Mouse (Mus musculus): ENCODE results near the gene Nos2. TPM values are rescaled to one million over a fixed set of nuclear protein-coding genes. Genes with fewer than 3 reads are reported as not detected.

Nos2 gene
- polyA plus RNA-seq, 1 experiment from 2014 or later, result 1.4 TPM

DNA sequence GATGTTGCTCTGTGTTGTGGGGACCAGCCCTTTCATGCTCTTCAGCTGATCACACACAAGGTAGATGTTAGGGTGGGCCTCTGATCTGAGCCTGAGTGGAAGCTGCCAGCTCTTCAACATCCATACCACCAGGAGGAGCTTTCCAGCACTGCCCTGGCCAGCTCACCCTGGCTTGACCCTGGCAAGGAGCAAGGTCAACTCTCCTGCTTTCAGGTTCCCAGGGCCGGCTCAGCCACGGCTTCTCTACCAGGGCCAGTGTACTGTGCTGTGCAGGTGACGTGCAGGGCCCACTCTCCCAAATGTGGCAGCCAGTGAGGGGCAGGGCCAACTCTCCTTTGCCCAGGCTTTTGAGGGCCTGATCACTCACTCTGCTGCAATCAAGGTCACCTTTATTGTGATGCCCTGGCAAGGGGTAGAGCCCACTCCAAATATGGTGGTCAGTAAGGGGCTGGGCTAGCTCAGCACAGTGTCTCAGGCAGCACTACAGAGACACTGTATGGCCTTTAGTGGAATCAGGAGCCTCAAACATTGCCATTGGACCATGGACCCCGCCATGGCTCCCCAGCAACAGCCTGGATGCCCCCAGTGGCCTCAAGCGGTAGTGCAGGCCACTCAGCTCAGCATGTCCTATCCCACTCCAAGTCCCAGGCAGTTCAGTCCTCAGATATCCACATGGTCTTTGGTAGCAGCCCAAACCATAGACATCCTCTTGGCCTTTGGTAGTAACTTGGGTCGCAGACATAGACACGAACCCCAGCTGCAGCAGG, 24.0 kb upstream of the Nos2 start:
- Histone ChIP-seq H3K9ac (ENCODE audit: low read length) (no peak overlapping the region), H3K36me3 (ENCODE audit: control insufficient read depth, insufficient read depth, low read length) (no peaks in the 10 kb centered on the region), H3K27me3 (ENCODE audit: control insufficient read depth, insufficient read depth, low read length) (no peaks in the 10 kb centered on the region), H3K9me3 (ENCODE audit: control insufficient read depth, low read length) (no peaks in the 10 kb centered on the region), H3K4me1 (ENCODE audit: control insufficient read depth in 2 of 2, insufficient read depth in 2 of 2, low read length in 2 of 2) (no peaks in the 10 kb centered on the region), H3K27ac (replicated peaks in 1 of 2; ENCODE audit: control insufficient read depth in 1 of 2, insufficient read depth in 1 of 2, low read depth in 2 of 2, low read length in 2 of 2) (no peak overlapping the region), H3K4me3 (ENCODE audit: control insufficient read depth in 1 of 2, insufficient read depth in 1 of 2, low read depth in 1 of 2, low read length in 2 of 2) (no peak overlapping the region), H3K4me2 (ENCODE audit: low read length) (no peak overlapping the region)
- WGBS, result 68% methylated on average over 7 of the region's 7 CpGs
- no peak for ATAC-seq (ENCODE audit: insufficient number of reproducible peaks, insufficient read depth, low FRiP score, low read depth)

DNA sequence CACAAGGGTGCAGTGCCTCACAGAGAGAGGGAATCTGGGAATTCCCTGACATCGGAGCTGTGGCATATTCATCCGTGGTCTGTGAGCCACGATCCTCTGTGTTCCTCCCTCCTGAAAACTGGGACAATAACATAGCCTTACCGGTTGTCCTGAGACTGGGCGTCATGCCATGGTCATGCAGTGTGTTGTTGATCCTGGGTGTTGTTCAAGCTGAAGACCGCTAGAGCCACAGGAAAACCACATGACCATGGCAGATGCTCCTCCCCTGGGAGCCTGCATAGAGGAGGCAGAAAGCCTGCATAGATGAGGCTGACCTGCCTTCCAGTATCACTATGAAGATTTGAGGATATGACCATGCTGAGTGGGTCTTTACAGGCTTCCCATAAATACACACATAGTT, 5.1 kb upstream of the Nos2 start:
- no peaks in the 10 kb centered on the region for H3K27me3 ChIP-seq (ENCODE audit: control insufficient read depth, insufficient read depth, low read length)
- no peak overlapping the region for H3K9ac ChIP-seq (ENCODE audit: low read length)
- no peak overlapping the region for H3K4me2 ChIP-seq (ENCODE audit: low read length)
- H3K4me1 ChIP-seq (ENCODE audit: control insufficient read depth in 2 of 2, insufficient read depth in 2 of 2, low read length in 2 of 2), result no peaks in the 10 kb centered on the region
- WGBS, result 71% methylated on average over 6 of the region's 6 CpGs
- no peak overlapping the region for H3K27ac ChIP-seq (replicated peaks in 1 of 2; ENCODE audit: control insufficient read depth in 1 of 2, insufficient read depth in 1 of 2, low read depth in 2 of 2, low read length in 2 of 2)
- H3K36me3 ChIP-seq (ENCODE audit: control insufficient read depth, insufficient read depth, low read length), result no peaks in the 10 kb centered on the region
- no peaks in the 10 kb centered on the region for H3K9me3 ChIP-seq (ENCODE audit: control insufficient read depth, low read length)
- ATAC-seq (ENCODE audit: insufficient number of reproducible peaks, insufficient read depth, low FRiP score, low read depth), result no peak
- H3K4me3 ChIP-seq (ENCODE audit: control insufficient read depth in 1 of 2, insufficient read depth in 1 of 2, low read depth in 1 of 2, low read length in 2 of 2), result no peak overlapping the region

DNA sequence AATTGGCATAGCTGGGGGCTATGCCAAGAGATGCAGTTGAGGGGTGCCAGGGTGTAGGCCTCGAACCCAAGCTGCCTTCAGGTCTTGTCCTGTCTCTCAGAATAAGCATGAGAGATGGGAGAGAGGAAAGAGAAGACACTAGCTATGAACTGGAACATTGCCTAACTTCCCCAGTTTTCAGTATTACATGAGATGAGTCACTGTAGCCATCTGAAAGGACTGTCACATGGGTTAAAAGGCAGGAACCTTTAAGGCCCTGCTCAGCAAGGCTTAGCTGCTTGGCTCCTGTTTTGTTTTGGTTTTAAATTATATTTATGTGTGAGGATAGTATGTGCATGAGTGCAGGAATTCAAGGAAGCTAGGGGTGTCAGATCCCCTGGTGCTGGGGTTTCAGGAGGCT, 4.2 kb upstream of the Nos2 start:
- WGBS, result 70% methylated on average over 1 of the region's 1 CpGs
- Histone ChIP-seq H3K4me3 (ENCODE audit: control insufficient read depth in 1 of 2, insufficient read depth in 1 of 2, low read depth in 1 of 2, low read length in 2 of 2) (no peak overlapping the region), H3K9ac (ENCODE audit: low read length) (no peak overlapping the region), H3K4me2 (ENCODE audit: low read length) (no peak overlapping the region), H3K27ac (replicated peaks in 1 of 2; ENCODE audit: control insufficient read depth in 1 of 2, insufficient read depth in 1 of 2, low read depth in 2 of 2, low read length in 2 of 2) (no peak overlapping the region), H3K9me3 (ENCODE audit: control insufficient read depth, low read length) (no peaks in the 10 kb centered on the region), H3K36me3 (ENCODE audit: control insufficient read depth, insufficient read depth, low read length) (no peaks in the 10 kb centered on the region), H3K4me1 (ENCODE audit: control insufficient read depth in 2 of 2, insufficient read depth in 2 of 2, low read length in 2 of 2) (no peaks in the 10 kb centered on the region), H3K27me3 (ENCODE audit: control insufficient read depth, insufficient read depth, low read length) (0 out of 2 replicates have a peak, but pooled peaks cover 3% of the 10 kb centered on the region)
- ATAC-seq (ENCODE audit: insufficient number of reproducible peaks, insufficient read depth, low FRiP score, low read depth), result no peak

DNA sequence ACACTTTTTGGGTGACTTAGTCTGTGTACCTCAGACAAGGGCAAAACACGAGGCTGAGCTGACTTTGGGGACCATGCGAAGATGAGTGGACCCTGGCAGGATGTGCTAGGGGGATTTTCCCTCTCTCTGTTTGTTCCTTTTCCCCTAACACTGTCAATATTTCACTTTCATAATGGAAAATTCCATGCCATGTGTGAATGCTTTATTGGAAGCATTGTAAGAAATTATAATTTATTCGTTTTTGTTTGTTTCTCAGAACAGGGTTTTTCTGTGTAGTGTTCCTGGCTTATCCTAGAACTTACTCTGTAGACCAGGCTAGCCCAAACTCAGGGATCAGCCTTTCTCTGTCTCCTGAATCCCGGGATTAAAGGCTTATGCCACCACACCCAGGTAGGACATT, 842 bp upstream of the Nos2 start:
- Histone ChIP-seq H3K36me3 (ENCODE audit: control insufficient read depth, insufficient read depth, low read length) (no peaks in the 10 kb centered on the region), H3K9ac (ENCODE audit: low read length) (no peak overlapping the region), H3K4me2 (ENCODE audit: low read length) (no peak overlapping the region), H3K9me3 (ENCODE audit: control insufficient read depth, low read length) (no peaks in the 10 kb centered on the region), H3K27ac (replicated peaks in 1 of 2; ENCODE audit: control insufficient read depth in 1 of 2, insufficient read depth in 1 of 2, low read depth in 2 of 2, low read length in 2 of 2) (no peak overlapping the region), H3K27me3 (ENCODE audit: control insufficient read depth, insufficient read depth, low read length) (peaks cover 29% of the 10 kb centered on the region), H3K4me1 (ENCODE audit: control insufficient read depth in 2 of 2, insufficient read depth in 2 of 2, low read length in 2 of 2) (peaks cover 0 to 3% of the 10 kb centered on the region in 2 experiments; a peak in 2 of 4 replicates), H3K4me3 (ENCODE audit: control insufficient read depth in 1 of 2, insufficient read depth in 1 of 2, low read depth in 1 of 2, low read length in 2 of 2) (no peak overlapping the region)
- ATAC-seq (ENCODE audit: insufficient number of reproducible peaks, insufficient read depth, low FRiP score, low read depth), result no peak
- 61% methylated on average over 4 of the region's 4 CpGs for WGBS

DNA sequence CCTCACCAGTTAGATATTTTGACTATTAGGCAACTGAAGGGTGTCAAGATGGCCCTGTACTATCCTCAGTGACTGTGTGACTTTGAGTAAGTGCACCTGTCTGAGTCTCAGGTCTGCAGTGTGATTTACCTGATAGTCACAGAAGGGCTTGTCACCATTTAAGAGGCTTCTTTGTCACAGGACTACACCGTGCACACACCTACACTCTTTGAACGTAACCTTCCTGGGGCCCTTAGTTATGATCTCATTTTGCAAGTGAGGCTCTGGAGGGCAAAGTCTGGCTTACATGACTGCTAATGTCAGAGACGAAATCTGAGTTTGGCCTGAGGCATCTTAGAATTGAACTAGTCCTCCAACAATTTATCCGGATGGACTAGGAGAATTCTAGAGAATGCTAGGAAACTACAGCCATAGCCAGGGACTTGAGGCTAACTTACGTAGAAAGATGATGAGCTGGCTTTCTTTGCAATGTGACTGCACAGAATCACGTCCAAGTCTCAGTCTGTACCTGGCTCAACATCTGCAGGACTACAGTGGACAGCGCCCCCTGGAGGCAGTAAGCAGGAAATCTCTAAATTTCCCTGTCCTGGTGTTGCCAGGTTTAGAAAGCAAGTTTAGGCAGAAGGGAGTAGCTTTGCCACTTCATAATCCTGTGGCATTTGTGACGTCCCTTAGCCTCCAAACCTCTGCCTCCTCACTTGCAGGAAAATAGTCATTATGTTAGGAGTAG, 2.3 kb downstream of the Nos2 start:
- H3K27me3 ChIP-seq (ENCODE audit: control insufficient read depth, insufficient read depth, low read length), result peaks cover 53% of the 10 kb centered on the region

DNA sequence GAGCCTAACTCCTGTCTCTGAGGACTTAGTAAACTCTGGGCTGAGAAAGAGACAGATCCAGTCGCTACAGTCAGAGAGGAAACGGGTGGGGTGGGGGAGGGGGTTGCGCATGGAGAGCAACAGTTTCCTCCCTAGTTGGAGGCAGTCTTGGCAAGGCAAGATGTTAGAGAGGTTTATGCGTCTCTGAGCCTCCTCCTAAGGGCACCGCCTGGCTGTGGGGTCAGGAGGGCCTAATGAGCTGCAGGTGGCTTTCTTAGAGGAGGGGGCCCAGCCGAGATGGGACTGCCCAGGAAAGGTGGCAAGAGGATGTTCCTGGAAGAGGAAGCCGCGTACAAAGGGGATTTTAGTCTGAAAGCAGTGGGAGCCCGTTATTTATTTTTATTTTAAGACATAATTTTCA, 3.5 kb downstream of the Nos2 start:
- no peak overlapping the region for H3K9ac ChIP-seq (ENCODE audit: low read length)
- no peak overlapping the region for H3K4me2 ChIP-seq (ENCODE audit: low read length)
- H3K36me3 ChIP-seq (ENCODE audit: control insufficient read depth, insufficient read depth, low read length), result no peaks in the 10 kb centered on the region
- no peak overlapping the region for H3K4me3 ChIP-seq (ENCODE audit: control insufficient read depth in 1 of 2, insufficient read depth in 1 of 2, low read depth in 1 of 2, low read length in 2 of 2)
- H3K27me3 ChIP-seq (ENCODE audit: control insufficient read depth, insufficient read depth, low read length), result peaks cover 53% of the 10 kb centered on the region
- no peak for ATAC-seq (ENCODE audit: insufficient number of reproducible peaks, insufficient read depth, low FRiP score, low read depth)
- 16% methylated on average over 9 of the region's 9 CpGs for WGBS
- H3K4me1 ChIP-seq (ENCODE audit: control insufficient read depth in 2 of 2, insufficient read depth in 2 of 2, low read length in 2 of 2), result peaks cover 0 to 4% of the 10 kb centered on the region in 2 experiments; a peak in 3 of 4 replicates
- H3K9me3 ChIP-seq (ENCODE audit: control insufficient read depth, low read length), result no peaks in the 10 kb centered on the region
- no peak overlapping the region for H3K27ac ChIP-seq (replicated peaks in 1 of 2; ENCODE audit: control insufficient read depth in 1 of 2, insufficient read depth in 1 of 2, low read depth in 2 of 2, low read length in 2 of 2)

More for the DNA sequence above, 2.3 kb downstream of the Nos2 start:
- H3K36me3 ChIP-seq (ENCODE audit: control insufficient read depth, insufficient read depth, low read length), result no peaks in the 10 kb centered on the region
- H3K9me3 ChIP-seq (ENCODE audit: control insufficient read depth, low read length), result no peaks in the 10 kb centered on the region
- H3K4me2 ChIP-seq (ENCODE audit: low read length), result no peak overlapping the region
- WGBS, result 40% methylated on average over 8 of the region's 8 CpGs
- no peak overlapping the region for H3K9ac ChIP-seq (ENCODE audit: low read length)
- no peak for ATAC-seq (ENCODE audit: insufficient number of reproducible peaks, insufficient read depth, low FRiP score, low read depth)
- no peak overlapping the region for H3K27ac ChIP-seq (replicated peaks in 1 of 2; ENCODE audit: control insufficient read depth in 1 of 2, insufficient read depth in 1 of 2, low read depth in 2 of 2, low read length in 2 of 2)
- peaks cover 0 to 3% of the 10 kb centered on the region in 2 experiments; a peak in 2 of 4 replicates for H3K4me1 ChIP-seq (ENCODE audit: control insufficient read depth in 2 of 2, insufficient read depth in 2 of 2, low read length in 2 of 2)
- no peak overlapping the region for H3K4me3 ChIP-seq (ENCODE audit: control insufficient read depth in 1 of 2, insufficient read depth in 1 of 2, low read depth in 1 of 2, low read length in 2 of 2)

DNA sequence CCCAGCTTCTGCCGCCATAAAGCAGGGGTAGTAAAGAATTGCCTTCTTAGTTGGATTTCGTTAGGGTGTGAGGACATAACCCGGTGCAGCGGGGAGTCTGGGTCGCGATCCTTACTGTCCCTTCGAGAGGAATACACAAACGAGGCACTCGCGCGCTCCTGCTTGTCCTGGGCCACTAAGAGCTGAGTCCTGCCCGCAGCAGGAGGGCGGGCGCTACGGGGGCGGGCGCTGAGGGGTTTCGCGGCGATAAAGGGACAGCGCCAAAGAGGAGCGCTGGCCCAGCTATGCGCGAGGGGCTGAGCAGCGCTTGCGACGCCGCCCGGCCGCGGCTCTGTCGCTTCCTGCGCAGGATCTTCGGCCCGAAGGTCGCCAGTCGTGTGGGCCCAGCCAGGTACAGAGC, 4.3 kb downstream of the Nos2 start:
- peak overlapping the region; percentile 65 for H3K9ac ChIP-seq (ENCODE audit: low read length)
- H3K4me1 ChIP-seq (ENCODE audit: control insufficient read depth in 2 of 2, insufficient read depth in 2 of 2, low read length in 2 of 2), result peaks cover 0 to 8% of the 10 kb centered on the region in 2 experiments; a peak in 3 of 4 replicates
- H3K4me3 ChIP-seq (ENCODE audit: control insufficient read depth in 1 of 2, insufficient read depth in 1 of 2, low read depth in 1 of 2, low read length in 2 of 2), result peak overlapping the region; percentile 43 to 45
- H3K36me3 ChIP-seq (ENCODE audit: control insufficient read depth, insufficient read depth, low read length), result no peaks in the 10 kb centered on the region
- peaks cover 53% of the 10 kb centered on the region for H3K27me3 ChIP-seq (ENCODE audit: control insufficient read depth, insufficient read depth, low read length)
- no peak overlapping the region for H3K27ac ChIP-seq (replicated peaks in 1 of 2; ENCODE audit: control insufficient read depth in 1 of 2, insufficient read depth in 1 of 2, low read depth in 2 of 2, low read length in 2 of 2)
- under 1% methylated on average over 37 of the region's 37 CpGs for WGBS
- H3K9me3 ChIP-seq (ENCODE audit: control insufficient read depth, low read length), result no peaks in the 10 kb centered on the region
- peak overlapping the region; percentile 78 for H3K4me2 ChIP-seq (ENCODE audit: low read length)
- peak; percentile 25; the same call in 1 of the 2 replicates for ATAC-seq (ENCODE audit: insufficient number of reproducible peaks, insufficient read depth, low FRiP score, low read depth)
